Mouse (Mus musculus): ENCODE data around the gene Hoxc11.

DNA sequence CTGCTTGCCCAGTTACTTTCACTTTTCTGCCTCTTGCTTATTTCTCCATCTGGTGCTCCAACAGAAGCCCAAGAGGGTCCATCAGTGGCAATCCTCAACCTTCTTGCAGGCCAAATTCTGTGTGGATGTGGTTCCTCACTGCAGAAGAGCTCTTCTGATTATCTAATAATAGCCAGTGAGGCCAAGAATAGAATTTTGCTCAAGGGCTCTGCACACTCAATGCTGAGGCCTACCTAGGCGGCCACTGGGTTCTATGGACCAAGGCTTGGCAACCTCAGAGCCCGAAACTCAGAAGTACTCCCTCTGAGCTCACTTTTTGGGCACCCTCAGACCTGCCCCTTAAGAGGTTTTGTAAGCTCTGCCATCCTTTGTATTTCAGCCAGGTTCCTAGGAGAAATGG, 47.1 kb downstream of the Hoxc11 start:
- TF ChIP-seq GATA1 (IDR thresholded peaks at IDR 0.05; ENCODE audit: low read length) = no peak
- no peak for TF ChIP-seq TAL1 (IDR thresholded peaks at IDR 0.05; ENCODE audit: low read length)

All from erythroblast, embryonic 14.5 days (primary cell).